Mouse (Mus musculus) hindbrain, embryonic 14.5 days (tissue): Measurements from ENCODE around the gene Gpr158. TPM values are rescaled to one million over a fixed set of nuclear protein-coding genes. Genes with fewer than 3 reads are reported as not detected.

Source experiments
- ATAC-seq: fragments of 200-750 bp; cut with Nextera tagmentation; 2 replicates; pipeline ENCODE4 v1.8.0; 2017; ENCODE audit warnings: moderate number of reproducible peaks, mild to moderate bottlenecking, moderate TSS enrichment, moderate library complexity; ENCODE audit not compliant: low FRiP score
- DNase-seq: peaks from one replicate; pipeline ENCODE4 v3.0.0-alpha.2; 2015; ENCODE audit warnings: low spot score
- H3K27ac ChIP-seq: fragments of 300-500 bp; sonication (generic); 2 replicates; pipeline ENCODE4 v1.5.1; 2014; ENCODE audit warnings: mild to moderate bottlenecking, moderate library complexity
- H3K27me3 ChIP-seq: fragments of 300-500 bp; sonication (generic); 2 replicates; pipeline ENCODE4 v1.6.1; 2014; ENCODE audit warnings: mild to moderate bottlenecking, low read length, mixed read lengths; ENCODE audit not compliant: control insufficient read depth, insufficient read depth
- H3K36me3 ChIP-seq: fragments of 300-500 bp; sonication (generic); replicated peaks from 2 replicates; pipeline ENCODE4 v1.6.1; 2014; ENCODE audit not compliant: control insufficient read depth, insufficient read depth
- H3K4me1 ChIP-seq: fragments of 300-500 bp; sonication (generic); replicated peaks from 2 replicates; pipeline ENCODE4 v1.6.1; 2014; ENCODE audit warnings: antibody characterized with exemption, low read length, mixed read lengths; ENCODE audit not compliant: control insufficient read depth, insufficient read depth
- H3K4me2 ChIP-seq: fragments of 300-500 bp; sonication (generic); replicated peaks from 2 replicates; pipeline ENCODE4 v1.6.1; 2014; ENCODE audit warnings: mild to moderate bottlenecking, moderate library complexity
- H3K4me3 ChIP-seq: fragments of 300-500 bp; sonication (generic); replicated peaks from 2 replicates; pipeline ENCODE4 v1.5.1; 2014; ENCODE audit warnings: mild to moderate bottlenecking, low read length
- H3K9ac ChIP-seq: fragments of 300-500 bp; sonication (generic); 2 replicates; pipeline ENCODE4 v1.6.1; 2014
- H3K9me3 ChIP-seq: fragments of 300-500 bp; sonication (generic); 2 replicates; pipeline ENCODE4 v1.6.1; 2016; ENCODE audit warnings: low read length; ENCODE audit not compliant: control insufficient read depth
- WGBS: fragments of 180-500 bp; shearing (Covaris S2); extraction: QIAGEN DNeasy Blood & Tissue Kit; methylation state at CpG from one replicate; pipeline ENCODE4 v1.1.7; 2014; 5-methylcytosine and 5-hydroxymethylcytosine counted together
- polyA plus RNA-seq: library from polyadenylated mRNA; unstranded; fragments of >200 nt; fragmentation: Nextera tagmentation; extraction: Ambion mirVana; gene quantifications from 2 replicates; pipeline ENCODE4 v1.2.1, GENCODE M21; 2014

Gene Gpr158
- polyA plus RNA-seq, 1 experiment from 2014 or later, result 4.9 TPM

DNA sequence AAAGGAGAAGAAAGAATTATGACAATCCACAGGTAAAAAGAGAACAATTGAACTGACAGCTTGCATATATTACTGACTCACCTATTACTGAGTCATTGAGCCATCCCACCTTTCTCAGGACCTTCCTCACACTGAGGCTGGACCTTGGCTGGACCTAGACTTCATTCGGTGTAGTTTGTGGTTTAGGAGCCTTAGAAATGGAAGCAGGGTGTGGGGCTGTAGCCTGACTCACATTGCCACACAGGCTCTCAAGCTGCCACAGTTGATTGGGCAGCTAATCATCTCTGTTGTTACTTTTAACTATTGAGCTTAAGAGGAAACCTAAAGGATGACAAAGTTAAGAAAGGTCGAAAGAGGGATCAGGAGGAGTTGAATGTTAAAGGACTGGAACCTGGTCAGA, 132.1 kb downstream of the Gpr158 start:
- no peaks in the 10 kb centered on the region for H3K36me3 ChIP-seq
- no peak overlapping the region for H3K27ac ChIP-seq
- no peaks in the 10 kb centered on the region for H3K9me3 ChIP-seq
- H3K4me2 ChIP-seq, result no peak overlapping the region
- H3K4me1 ChIP-seq, result no peaks in the 10 kb centered on the region
- no peaks in the 10 kb centered on the region for H3K27me3 ChIP-seq
- 89% methylated on average over 2 of the region's 2 CpGs for WGBS
- DNase-seq, result no peak
- ATAC-seq, result no peak
- no peak overlapping the region for H3K9ac ChIP-seq
- no peak overlapping the region for H3K4me3 ChIP-seq

DNA sequence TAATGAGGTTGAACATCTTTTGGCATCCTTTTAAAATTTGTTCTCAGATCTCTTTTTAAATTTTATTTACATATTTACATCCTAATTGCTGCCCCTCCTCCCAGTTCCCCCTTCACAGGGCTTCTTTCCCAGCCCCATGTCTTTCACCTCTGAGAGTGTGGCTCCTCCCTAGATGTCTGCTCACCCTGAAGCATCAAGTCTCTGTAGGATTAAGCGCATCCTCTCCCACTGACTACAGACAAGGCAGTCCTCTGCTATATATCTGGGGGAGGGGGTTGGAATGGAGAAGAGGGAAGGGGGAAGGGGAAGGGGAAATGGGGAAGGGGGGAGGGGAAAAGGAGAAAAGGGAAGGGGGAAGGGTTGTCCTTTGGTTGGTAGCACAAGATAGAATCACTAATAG, 140.1 kb downstream of the Gpr158 start:
- Histone ChIP-seq H3K9ac (no peak overlapping the region), H3K4me2 (no peak overlapping the region), H3K27me3 (no peaks in the 10 kb centered on the region), H3K27ac (no peak overlapping the region), H3K9me3 (no peaks in the 10 kb centered on the region), H3K4me3 (no peak overlapping the region), H3K4me1 (no peaks in the 10 kb centered on the region), H3K36me3 (no peaks in the 10 kb centered on the region)
- ATAC-seq, result no peak
- DNase-seq, result no peak
- WGBS, result 71% methylated on average over 1 of the region's 1 CpGs

DNA sequence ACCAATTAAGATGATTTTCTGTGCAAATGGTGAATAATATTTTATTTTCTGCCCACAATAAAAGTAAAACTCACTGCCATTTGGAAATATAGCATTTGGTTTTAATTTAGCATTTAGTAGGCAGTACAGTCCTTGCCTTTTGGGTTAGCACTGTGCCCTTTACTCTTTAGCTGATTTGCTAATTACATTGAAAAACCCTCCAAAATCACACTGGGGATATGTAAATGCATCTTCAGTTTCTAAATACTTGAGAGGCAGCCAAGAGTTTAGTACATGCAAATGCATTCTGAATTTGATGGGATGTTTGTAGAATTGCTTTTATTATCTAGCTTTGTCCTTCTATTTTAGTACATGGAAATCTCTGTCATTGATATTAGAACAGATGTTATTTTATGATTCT, 163.4 kb downstream of the Gpr158 start:
- no peak overlapping the region for H3K9ac ChIP-seq
- no peak overlapping the region for H3K4me3 ChIP-seq
- H3K9me3 ChIP-seq, result 0 out of 2 replicates have a peak, but pooled peaks cover 4% of the 10 kb centered on the region
- H3K4me2 ChIP-seq, result no peak overlapping the region
- ATAC-seq (no peak), DNase-seq (no peak)
- no peaks in the 10 kb centered on the region for H3K36me3 ChIP-seq
- H3K27ac ChIP-seq, result no peak overlapping the region
- H3K4me1 ChIP-seq, result no peaks in the 10 kb centered on the region
- no peaks in the 10 kb centered on the region for H3K27me3 ChIP-seq

DNA sequence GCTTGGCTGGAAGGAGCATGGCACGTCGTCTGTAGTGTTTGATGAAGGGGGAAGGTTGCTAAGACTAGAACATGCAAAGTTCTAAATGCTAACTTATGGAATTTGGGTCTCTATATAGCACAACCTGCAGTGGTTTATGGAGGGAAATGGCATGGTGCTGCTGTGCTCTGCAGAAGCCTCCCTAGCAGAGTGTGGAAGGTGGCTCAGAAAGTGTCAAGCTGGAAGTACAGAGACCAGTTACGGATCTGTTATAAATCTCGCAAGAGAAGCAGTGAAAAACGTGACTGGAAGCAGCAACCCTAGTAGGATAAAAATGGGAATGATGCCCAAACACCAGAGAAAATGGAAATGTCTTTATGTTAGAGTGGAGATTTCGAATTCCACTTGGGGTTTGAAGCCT, 251.8 kb downstream of the Gpr158 start:
- no peak for DNase-seq
- Histone ChIP-seq H3K36me3 (no peaks in the 10 kb centered on the region), H3K27me3 (no peaks in the 10 kb centered on the region), H3K9me3 (no peaks in the 10 kb centered on the region), H3K4me1 (no peaks in the 10 kb centered on the region), H3K4me2 (no peak overlapping the region), H3K9ac (no peak overlapping the region), H3K27ac (no peak overlapping the region), H3K4me3 (no peak overlapping the region)
- 86% methylated on average over 6 of the region's 6 CpGs for WGBS
- ATAC-seq, result no peak

DNA sequence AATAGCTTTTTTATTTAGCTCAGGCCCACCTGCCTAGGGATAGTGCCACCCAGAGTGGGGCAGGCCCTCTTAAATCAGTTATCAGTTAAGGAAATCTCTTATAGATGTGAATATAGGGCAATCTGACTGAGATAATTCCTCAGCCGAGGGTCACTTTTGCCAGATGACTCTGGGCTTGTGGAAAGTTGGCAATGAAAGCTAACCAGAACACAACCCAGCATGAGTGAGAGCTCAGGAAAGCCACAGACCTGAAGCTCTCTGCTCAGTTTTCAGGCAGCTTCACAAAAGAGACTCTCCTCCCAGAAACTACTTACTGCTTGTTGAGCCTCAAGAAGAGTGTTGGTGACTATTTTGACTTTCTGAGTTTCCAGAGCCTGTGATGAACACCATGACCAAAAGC, 264.8 kb downstream of the Gpr158 start:
- Histone ChIP-seq H3K4me1 (no peaks in the 10 kb centered on the region), H3K27me3 (no peaks in the 10 kb centered on the region), H3K9me3 (no peaks in the 10 kb centered on the region), H3K27ac (no peak overlapping the region), H3K36me3 (no peaks in the 10 kb centered on the region), H3K4me2 (no peak overlapping the region), H3K9ac (no peak overlapping the region), H3K4me3 (no peak overlapping the region)
- ATAC-seq, result no peak
- no peak for DNase-seq
- 96% methylated on average over 1 of the region's 1 CpGs for WGBS

DNA sequence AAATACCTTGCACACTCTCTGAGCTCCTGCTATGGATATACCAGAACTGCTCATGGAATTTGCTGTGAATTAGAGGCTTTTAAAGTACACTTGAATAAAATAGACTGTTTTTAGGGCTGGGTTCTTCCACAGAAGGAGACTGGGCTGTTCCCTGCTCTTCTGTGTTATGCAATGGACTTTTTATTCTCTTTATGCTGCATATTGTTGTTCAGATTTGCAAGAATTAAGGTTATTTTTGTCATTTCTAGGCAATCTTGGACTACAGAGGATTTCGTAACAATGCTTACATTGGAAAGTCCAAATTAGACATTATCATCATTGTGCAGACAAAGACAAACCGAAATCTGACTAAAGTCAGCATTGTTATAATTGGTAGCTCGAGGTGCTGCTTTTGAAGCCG, 298.4 kb downstream of the Gpr158 start:
- Histone ChIP-seq H3K27me3 (no peaks in the 10 kb centered on the region), H3K4me1 (no peaks in the 10 kb centered on the region), H3K4me2 (no peak overlapping the region), H3K27ac (no peak overlapping the region), H3K9ac (no peak overlapping the region), H3K4me3 (no peak overlapping the region), H3K36me3 (no peaks in the 10 kb centered on the region), H3K9me3 (no peaks in the 10 kb centered on the region)
- DNase-seq (no peak), ATAC-seq (no peak)
- WGBS, result 78% methylated on average over 4 of the region's 4 CpGs

DNA sequence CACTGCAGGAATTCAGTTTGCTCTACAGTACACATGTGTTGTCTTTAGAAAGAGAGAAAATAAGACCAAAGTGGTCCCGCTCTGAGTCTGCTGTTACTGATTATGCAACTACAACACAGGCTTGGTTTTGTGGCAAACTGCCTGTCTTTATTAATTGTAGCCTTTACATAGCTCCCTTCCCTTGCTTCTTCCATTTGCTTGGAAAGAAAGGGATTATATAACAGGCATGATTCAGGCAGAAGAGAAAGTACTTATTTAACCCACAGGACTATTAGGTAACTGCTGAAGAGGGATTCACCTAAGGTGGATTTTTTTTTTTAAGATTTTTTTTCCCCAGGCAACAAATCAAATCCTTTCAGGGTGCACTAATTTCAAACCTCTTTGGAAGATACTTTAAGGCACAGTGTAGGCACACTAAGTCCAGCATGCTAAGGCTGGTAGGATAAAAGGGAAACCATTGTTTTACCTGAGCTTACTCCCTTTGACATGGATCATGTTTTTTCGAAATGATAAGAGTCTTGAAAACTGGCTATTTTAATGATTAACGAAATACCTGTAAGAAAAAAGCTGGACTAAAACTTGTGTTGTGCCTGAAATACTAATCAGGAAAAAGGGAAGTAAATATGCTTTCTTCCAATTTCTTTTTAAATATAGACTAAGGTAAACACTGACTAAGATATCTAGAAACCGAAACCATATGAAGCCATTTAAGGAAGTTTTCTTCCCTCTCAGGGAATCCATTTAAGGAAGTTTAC, 308.9 kb downstream of the Gpr158 start:
- H3K27ac ChIP-seq, result no peak overlapping the region
- no peak overlapping the region for H3K4me3 ChIP-seq
- no peak overlapping the region for H3K4me2 ChIP-seq
- H3K9me3 ChIP-seq, result no peaks in the 10 kb centered on the region
- DNase-seq (no peak), ATAC-seq (no peak)
- WGBS, result 92% methylated on average over 4 of the region's 4 CpGs
- H3K36me3 ChIP-seq, result no peaks in the 10 kb centered on the region
- H3K9ac ChIP-seq, result no peak overlapping the region
- H3K4me1 ChIP-seq, result no peaks in the 10 kb centered on the region
- no peaks in the 10 kb centered on the region for H3K27me3 ChIP-seq

DNA sequence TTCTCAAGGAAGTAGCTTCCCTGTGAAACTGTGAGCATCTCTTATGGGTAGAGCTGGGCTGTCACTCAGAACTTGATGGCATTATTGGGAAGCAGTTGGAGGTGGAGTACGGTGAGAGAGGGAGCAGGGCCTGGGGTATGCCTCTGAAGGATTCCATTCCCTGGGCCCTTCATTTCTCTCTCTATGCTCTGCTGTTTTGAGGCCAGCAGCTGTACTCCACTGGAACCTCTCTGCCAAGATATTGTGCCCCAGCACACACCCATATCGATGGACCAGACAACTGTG, 309.4 kb downstream of the Gpr158 start:
- no peaks in the 10 kb centered on the region for H3K4me1 ChIP-seq
- no peak overlapping the region for H3K4me3 ChIP-seq
- no peaks in the 10 kb centered on the region for H3K36me3 ChIP-seq
- no peak overlapping the region for H3K9ac ChIP-seq
- no peaks in the 10 kb centered on the region for H3K27me3 ChIP-seq
- 43% methylated on average over 2 of the region's 2 CpGs for WGBS
- DNase-seq, result no peak
- ATAC-seq, result no peak
- H3K27ac ChIP-seq, result no peak overlapping the region
- no peak overlapping the region for H3K4me2 ChIP-seq
- H3K9me3 ChIP-seq, result no peaks in the 10 kb centered on the region

DNA sequence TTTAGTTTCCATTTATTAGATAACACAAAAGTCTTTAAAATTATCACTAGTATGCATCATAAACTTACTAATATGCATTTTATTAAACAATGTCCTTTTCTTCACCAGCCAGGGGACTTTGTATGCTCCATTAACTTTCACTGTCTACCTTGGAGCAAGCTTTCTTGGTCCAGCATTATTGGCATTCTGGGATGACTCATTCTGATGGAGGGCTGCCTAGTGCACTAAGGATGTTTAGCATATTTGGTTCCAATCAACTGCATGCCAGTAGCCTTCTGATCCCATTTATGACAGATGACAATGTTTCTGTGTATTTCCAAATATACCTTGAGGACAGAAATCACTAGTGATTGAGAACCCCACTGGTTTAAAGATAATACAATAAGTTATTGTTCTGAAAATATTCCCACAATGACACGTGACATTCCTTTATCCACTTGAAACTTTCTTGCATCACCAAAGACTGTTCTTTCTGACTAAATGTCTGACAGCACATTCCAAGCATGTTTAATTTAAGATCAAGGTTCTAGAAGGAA, 313.5 kb downstream of the Gpr158 start:
- Histone ChIP-seq H3K4me2 (no peak overlapping the region), H3K4me1 (no peaks in the 10 kb centered on the region), H3K9ac (no peak overlapping the region), H3K9me3 (no peaks in the 10 kb centered on the region), H3K36me3 (no peaks in the 10 kb centered on the region), H3K27me3 (no peaks in the 10 kb centered on the region), H3K27ac (no peak overlapping the region), H3K4me3 (no peak overlapping the region)
- DNase-seq (no peak), ATAC-seq (no peak)
- 92% methylated on average over 1 of the region's 1 CpGs for WGBS

DNA sequence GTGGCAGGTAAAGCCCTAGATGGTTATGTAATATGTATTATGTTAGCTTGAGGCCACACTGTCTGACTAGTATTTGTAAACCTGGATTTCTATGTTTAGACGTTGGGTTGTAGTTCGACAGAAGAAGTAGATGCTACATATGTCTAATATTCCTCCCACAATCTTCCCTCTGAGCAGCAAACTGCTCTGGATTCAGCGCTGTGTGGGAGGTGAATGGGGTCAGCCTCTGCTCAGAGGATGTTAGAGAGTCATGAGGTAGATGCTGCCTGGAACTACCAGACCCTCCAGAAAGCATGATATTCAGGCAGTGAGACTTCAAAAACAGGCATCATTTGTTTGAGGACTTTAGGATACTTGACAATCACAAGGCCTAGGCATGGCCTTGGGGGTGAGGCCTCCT, 317.4 kb downstream of the Gpr158 start:
- no peak for DNase-seq
- Histone ChIP-seq H3K27me3 (no peaks in the 10 kb centered on the region), H3K4me2 (no peak overlapping the region), H3K36me3 (no peaks in the 10 kb centered on the region), H3K9ac (no peak overlapping the region), H3K9me3 (no peaks in the 10 kb centered on the region), H3K27ac (no peak overlapping the region), H3K4me3 (no peak overlapping the region), H3K4me1 (no peaks in the 10 kb centered on the region)
- no peak for ATAC-seq
- WGBS, result 92% methylated on average over 3 of the region's 3 CpGs
